Mouse (Mus musculus) heart, postnatal 14 days (tissue): ENCODE results near the gene Exosc9. TPM values are rescaled to one million over a fixed set of nuclear protein-coding genes. Genes with fewer than 3 reads are reported as not detected.
"Not testable (repeated sequence)": the region's sequence is repeated elsewhere in the genome, so short reads cannot be mapped to it uniquely, and the experiment has no call there.

ENCODE experiments used
- DNase-seq, 2 experiments: peaks; one replicate each; pipeline ENCODE4 v3.0.0; 2021 to 2022
- intact Hi-C: fragments of 180-260 bp; cut with DNase I; formaldehyde crosslinking; loops from one replicate; pipeline ENCODE4 v1.15.1; 2025
- total RNA-seq, 2 experiments: library from RNA; stranded (reverse); gene quantifications; 2 replicates each; pipeline ENCODE4 v1.2.3; 2021

Exosc9 gene
- total RNA-seq, 2 experiments from 2014 or later, result 19.6 to 21.5 TPM

- DNase-seq, result no peak
- intact Hi-C loops, result no loop called here
Observed at GRCm38 (mm10) chr3:36544961-36545360, 7.4 kb upstream of the Exosc9 start.

- DNase-seq, result peak; percentile 53 to 63
- intact Hi-C loops, result no loop called here
Observed at GRCm38 (mm10) chr3:36551343-36551742, 1.1 kb upstream of the Exosc9 start.

GRCm38 (mm10) chr3:36551851-36552384 is 488 bp upstream of the Exosc9 start:
- DNase-seq, result peak in 1 of 2 experiments; percentile 12
- intact Hi-C loops, result loop anchor here (2.0 kb wide), 1 partner anchor 19 kb away; no protein-coding TSS in a partner anchor

DNA sequence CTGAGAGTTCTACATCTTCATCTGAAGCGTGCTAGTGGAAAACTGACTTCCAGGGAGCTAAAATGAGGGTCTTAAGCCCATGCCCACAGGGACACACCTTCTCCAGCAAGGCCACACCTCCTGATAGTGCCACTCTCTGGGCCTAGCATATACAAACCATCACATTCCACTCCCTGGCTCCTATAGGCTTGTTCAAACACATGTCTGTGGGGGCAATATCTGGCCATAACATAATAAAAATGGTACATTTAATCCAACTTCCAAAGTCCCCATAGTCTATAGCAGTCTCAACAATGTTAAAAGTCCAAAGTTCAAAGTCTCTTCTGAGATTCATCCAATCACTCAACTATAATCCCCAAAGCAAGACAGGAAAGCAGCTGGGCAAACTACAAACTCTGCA is 5.2 kb downstream of the Exosc9 start:
- intact Hi-C loops, result no loop called here
- DNase-seq, result no peak

DNA sequence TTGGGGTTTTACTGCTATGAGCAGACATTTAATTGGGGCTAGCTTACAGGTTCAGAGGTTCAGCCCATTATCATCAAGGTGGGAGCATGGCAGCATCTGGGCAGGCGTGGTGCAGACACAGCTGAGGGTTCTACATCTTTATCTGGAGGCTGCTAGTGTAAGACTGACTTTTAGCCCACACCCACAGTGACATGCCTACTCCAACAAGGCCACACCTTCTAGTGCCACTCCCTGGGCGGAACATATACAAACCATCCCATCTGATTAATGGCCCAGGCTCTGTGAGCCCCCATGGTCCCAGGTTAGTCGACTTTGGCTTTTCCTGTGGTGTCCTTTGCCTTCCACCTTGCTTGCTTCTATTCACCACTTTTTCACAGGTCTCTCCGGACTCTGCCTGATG is 7.2 kb downstream of the Exosc9 start:
- DNase-seq, result no peak
- intact Hi-C loops, result no loop called here

- intact Hi-C loops, result no loop called here
- DNase-seq, result no peak
Observed at GRCm38 (mm10) chr3:36563666-36564065, 11.3 kb downstream of the Exosc9 start.

GRCm38 (mm10) chr3:36569836-36570235 is 17.4 kb downstream of the Exosc9 start:
- intact Hi-C loops, result loop anchor here (2.0 kb wide), 1 partner anchor 17 kb away; the partner anchor contains the start of gene Exosc9
- DNase-seq, result no peak

- DNase-seq, result no peak
Observed at GRCm38 (mm10) chr3:36571361-36571826, 19.0 kb downstream of the Exosc9 start.

DNA sequence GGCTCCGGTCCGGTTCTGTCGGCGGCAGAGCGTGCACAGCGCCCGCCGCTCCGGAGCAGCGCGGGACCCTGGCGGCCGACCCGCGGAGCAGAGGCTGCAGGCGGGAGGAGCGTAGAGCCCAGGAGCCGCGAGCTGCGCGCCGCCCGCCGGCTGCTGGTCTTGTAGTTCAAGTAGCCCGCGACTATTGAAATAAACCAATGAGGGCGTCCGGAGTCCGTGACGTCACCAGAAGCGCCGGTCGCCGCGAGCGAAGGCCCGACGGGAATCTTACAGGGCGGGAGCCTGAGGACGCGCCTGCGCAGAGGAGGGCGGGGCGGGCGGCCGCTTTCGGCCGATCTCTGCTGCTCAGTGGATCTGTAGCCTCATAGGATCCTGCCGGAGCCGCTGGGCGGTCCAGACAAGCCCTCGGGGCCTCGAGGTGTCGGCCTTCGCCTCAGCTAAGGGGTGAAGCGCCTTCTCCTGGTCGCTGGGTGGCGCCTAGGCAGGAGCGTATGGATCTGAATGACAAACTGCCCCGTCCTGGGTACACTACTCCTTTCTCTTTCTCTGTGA is 19.5 kb downstream of the Exosc9 start, which contains the start of gene Ccna2:
TSS of gene Ccna2 (minus strand) at position 324 of the 552 bp plus-strand sequence.
- intact Hi-C loops, result loop anchor here (2.0 kb wide), 1 partner anchor 19 kb away; the partner anchor contains the start of gene Exosc9

More at GRCm38 (mm10) chr3:36571361-36571826, 19.0 kb downstream of the Exosc9 start:
- intact Hi-C loops, result loop anchor here (2.0 kb wide), 1 partner anchor 19 kb away; the partner anchor contains the start of gene Exosc9

DNA sequence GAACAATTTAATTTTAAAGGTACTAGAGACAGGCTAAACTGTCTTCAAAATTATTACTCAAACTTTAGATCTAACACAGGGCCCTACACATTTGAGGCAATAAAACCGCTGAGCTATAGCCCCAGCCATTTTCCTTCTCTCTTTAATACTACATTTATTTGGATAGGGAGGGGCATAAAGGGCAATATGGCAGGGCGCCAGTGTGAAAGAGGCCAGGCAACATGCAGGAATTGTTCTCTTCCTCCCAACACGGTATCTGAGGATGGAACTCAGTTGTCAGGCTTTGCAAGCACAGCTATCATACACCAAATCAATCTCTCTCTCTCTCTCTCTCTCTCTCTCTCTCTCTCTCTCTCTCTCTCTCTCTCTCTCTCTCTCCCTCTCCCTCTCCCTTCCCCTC is 46.4 kb downstream of the Exosc9 start:
- intact Hi-C loops, result no loop called here

More for the DNA sequence above, 19.5 kb downstream of the Exosc9 start, which contains the start of gene Ccna2:
- peak; percentile 99 for DNase-seq

DNA sequence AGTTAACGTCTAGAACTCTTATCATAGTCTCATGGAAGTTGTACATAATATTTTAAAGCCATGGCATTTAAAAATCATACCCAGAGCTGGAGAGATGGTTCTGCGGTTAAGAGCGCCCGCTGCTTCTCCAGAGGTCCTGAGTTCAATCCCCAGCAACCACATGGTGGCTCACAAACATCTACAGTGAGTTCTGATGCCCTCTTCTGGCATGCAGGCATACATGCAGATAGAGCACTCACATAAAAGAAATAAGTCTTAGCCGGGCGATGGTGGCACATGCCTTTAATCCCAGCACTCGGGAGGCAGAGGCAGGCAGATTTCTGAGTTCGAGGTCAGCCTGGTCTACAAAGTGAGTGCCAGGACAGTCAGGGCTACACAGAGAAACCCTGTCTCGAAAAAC is 47.4 kb downstream of the Exosc9 start:
- intact Hi-C loops, DNase-seq: not testable (repeated sequence)

More for the DNA sequence above, 46.4 kb downstream of the Exosc9 start:
- DNase-seq, result no peak

DNA sequence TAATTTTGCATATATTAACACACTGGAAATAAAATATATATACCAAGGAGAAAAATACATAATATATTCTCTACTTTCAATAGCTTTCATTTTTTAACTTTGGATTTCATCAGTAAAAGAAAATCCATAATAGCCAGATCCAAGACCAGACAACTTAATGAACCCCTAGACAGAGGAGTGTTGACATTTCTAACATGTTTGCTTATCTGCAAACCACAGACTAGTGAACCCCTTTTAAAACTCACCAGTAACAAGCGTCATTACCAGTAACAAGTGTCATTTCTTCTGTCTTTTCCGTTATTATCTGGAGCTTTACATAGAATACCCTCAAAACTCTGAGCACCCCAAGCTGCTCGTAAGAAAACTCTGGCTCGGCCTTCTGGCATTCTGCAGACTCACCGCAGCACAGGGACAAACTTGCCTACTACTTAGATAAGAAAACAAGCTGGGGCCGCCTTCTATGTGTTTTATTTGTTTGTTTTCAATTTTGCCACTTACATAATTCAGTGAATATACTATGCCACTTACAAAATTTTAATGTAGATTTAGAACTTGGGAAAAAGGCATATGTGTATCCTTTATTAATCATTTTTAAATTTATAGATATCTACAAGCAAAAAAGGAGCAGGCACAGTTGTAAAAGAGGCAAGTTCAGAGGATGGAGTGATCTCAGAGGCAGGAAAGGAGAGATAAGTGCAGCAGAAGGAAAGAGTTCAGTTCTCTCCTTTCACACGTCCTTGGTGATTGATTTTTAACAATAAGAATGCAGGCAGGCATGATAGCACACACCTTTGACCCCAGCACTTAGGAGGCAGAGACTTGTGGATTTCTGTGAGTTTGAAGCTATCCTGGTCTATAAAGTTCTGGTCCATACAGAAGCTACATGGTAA is 53.7 kb downstream of the Exosc9 start:
- DNase-seq, result no peak
- intact Hi-C loops, result no loop called here

- intact Hi-C loops, result no loop called here
- no peak for DNase-seq
Observed at GRCm38 (mm10) chr3:36612687-36613086, 60.3 kb downstream of the Exosc9 start.

- DNase-seq, result peak; percentile 92 to 94
- intact Hi-C loops, result no loop called here
Observed at GRCm38 (mm10) chr3:36613202-36613907, 60.9 kb downstream of the Exosc9 start, which contains the start of gene Bbs7. Bbs7 (minus strand) TSS chr3:36613477.

- intact Hi-C loops, result no loop called here
- no peak for DNase-seq
Observed at GRCm38 (mm10) chr3:36613908-36614255, 61.5 kb downstream of the Exosc9 start.

Other genes with a start within 250 kb of the Exosc9 start
- 100 to 1,000 TPM; 166 to 168 TPM for gene Anxa5, start 76.7 kb upstream of the Exosc9 start, total RNA-seq
- gene 1810062G17Rik, start 76.7 kb upstream of the Exosc9 start, total RNA-seq, result under 1 TPM; 0.24 to 0.74 TPM
- not detected for gene Gm11549, start 30.8 kb upstream of the Exosc9 start, total RNA-seq
- gene Ccna2, start 19.5 kb downstream of the Exosc9 start, total RNA-seq, result 10 to 100 TPM in 1 of 2 experiments, 1 to 10 TPM in 1; 7.7 to 13.6 TPM
- 1 to 10 TPM; 5.3 to 7.2 TPM for gene Bbs7, start 60.9 kb downstream of the Exosc9 start, total RNA-seq
- 1 to 10 TPM; 7.5 to 8.9 TPM for gene Trpc3, start 137.6 kb downstream of the Exosc9 start, total RNA-seq